Mouse (Mus musculus) NIH3T3 (cell line): Measurements from ENCODE around the gene Tbc1d2b.

Experiments
- DNase-seq: peaks from one replicate; pipeline ENCODE4 v3.0.0-alpha.2; 2012; ENCODE audit warnings: low read depth

Gene Tbc1d2b

DNA sequence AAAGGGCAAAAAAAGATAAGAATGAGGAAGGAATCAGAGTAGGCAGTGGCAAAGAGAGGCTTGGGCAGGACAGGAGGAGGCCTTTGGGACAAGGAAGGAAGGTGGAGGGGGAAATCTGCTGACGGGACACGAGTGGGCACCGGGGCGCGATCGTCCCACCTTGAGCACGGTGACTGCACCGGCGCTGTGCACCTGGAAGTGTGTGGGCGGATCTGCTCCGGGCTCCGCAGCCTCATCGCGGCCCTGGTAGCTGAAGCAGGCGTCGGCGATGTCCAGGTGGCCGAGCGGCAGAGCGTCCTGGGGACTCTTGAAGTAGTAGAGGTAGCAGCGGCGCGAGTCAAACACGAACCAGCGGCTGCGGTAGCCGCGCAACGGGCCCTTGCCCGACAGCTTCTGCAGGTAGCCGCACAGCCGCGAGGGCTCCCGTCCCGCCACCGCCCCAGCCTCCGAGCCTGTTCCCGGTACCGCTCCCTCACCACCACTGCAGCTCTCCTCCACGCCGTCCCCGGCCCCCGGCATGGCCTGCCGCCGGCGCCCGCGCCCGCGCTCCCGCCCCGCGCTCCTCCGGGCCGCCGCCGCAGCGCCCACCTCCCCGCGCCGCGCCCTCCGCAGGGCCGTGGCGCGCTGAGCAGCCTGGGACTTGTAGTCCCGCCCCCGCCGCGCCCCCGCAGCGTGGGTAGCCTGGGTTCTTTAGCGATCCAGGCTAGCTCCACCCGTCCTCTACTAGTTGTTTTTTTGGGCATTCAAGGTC is at the start of gene Tbc1d2b:
TSS of gene Tbc1d2b (minus strand) at position 612 of the 751 bp plus-strand sequence.
- peak; percentile 78 for DNase-seq

DNA sequence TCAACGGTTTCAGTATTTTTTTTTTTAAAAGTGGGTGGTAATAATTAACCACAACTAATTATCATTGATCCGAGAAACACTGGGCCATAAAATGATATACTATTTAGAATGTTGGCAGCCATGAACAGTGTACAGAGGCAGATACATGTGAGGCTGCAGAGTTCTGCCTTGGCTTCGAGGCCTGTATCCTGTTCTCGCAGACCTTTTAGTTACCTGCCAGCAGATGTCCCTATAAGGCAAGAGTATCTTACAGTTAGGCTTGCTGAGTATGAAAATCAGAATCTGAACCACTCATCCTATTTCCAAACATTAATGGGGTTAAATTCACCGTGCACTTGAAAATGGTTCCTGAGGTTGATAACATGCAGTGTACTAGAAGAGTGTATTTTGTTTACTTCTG is 45.7 kb upstream of the Tbc1d2b start:
- DNase-seq = peak; percentile 2

DNA sequence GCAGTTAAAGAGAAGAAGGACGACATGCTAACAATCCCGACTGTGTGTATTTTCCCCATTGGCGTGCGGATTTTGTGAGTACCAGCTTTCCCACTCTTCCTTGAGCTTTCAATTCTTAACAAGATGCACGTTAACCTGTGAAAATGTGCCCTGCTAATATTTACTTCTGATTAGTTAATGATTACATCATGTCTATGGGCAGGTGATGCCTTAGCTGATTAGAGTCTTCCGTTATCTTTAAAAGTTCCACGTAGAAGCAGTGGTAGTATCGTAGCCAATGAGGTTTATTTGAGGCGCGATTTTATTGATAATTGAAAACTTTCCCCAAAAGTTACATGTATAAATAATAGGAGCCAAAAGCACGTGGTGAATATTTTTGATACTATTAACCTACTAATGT is 45.1 kb upstream of the Tbc1d2b start:
- DNase-seq = no peak

DNA sequence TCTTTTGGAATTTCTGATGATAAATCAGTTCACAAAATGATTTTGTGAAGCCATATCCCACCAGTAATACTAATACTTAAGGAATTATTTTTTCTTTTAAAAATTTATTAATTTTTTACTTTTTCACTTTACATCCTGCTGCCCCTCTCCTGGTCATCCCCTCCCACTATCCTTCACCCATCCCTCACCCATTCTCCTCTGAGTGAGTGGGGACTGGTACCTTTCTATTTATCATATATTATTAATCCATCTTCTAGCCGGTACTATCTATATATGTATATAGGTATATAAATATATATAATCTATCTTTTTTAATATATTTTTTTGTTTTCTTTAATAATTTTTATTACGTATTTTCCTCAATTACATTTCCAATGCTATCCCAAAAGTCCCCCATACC is 33.6 kb upstream of the Tbc1d2b start:
- DNase-seq = no peak

DNA sequence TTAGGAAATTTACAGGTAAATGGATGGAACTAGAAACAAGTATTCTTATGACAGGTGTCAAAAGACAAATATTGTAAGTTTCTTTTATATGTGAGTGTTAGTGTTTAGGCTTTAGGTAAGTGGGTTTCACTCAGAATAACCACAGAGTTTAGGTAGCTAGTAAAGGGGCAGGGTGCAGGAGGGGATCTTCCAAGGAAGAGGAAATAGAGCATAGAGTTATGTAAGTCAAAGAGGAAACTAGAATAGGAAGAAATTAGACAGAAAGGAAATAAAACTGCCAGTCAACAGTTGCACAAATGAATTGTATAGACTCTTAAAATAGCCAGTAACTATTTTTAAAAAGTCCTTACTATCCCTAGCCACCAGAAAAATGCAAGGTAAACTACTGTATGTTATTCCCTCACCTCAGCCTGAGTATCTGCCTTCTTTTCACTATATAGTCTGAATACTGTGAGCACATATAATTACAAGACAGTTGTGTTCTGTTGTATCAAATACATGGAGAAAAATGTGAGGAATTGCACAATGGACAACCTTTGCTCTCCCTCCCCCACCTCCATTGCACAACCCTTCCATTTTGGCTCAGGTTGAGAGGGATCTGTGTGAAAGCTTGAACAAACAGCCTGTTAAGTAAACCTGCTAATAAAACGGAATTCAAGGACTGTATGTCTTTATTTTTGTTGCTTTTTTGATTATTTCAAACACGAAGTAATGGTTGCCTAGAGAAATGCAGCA is 32.7 kb upstream of the Tbc1d2b start:
- DNase-seq = peak; percentile 11

DNA sequence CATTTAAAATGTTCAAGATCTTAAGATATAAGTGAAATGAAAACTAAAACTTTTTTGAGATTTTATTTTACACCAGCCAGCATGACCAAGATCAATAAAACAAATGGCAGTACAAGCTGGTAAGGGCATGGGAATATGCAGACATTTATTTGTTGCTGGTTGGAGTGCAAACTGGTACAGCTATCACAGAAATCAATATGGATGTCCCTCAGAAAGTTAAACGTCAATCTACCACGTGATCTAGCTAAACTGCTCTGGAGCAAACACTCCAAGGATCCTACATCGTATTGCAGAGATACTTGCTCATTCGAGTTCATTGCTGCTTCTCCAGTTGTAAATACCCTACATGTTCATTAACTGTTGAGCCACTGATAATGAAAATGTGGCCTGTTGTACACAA is 32.1 kb upstream of the Tbc1d2b start:
- DNase-seq = no peak

DNA sequence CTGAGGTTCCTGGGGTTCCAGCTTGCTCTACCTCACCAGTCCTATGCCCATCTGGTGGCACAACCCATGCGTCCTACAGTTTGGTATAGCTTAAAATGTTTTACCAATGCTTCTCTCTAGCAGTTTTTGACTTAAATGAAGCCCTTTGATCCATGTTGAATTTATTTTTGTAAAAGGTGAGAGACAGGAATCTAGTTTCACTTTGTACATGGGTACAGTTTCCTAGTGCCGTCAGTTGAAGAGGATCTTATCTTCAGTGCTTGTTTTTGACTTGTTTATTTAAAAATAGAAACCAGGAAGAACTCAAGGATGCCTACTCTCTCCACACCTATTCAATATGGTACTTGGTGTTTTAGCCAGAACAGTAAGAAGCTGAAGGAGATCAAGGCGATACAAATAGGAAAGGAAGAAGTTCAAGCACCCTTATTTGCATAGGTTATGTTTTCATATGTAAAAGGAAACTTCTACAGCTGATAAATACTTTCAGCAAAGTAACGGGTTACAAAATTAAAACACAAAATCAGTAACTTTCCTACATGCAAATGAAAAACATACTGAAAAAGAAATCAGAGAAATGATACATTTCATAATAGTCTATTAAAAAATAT is 30.6 kb upstream of the Tbc1d2b start:
- DNase-seq = no peak

DNA sequence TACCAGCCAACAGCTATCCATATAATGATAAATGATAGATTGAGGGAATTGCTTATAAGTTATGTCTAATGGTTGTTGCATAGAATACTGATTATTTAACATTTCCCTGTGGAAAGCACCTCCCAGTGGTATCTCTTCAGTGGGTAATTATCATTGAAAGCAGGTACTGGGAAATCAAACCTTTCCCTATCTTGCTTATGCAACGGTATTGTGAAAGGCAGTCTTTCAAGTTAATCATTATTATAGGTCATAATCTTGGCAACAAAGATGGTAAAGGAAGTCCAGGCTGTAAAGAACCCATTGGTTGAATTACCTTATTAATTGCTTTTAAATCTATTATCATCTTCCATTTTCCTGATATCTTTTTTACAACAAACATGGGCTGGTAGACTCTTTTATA is 27.0 kb upstream of the Tbc1d2b start:
- no peak for DNase-seq

DNA sequence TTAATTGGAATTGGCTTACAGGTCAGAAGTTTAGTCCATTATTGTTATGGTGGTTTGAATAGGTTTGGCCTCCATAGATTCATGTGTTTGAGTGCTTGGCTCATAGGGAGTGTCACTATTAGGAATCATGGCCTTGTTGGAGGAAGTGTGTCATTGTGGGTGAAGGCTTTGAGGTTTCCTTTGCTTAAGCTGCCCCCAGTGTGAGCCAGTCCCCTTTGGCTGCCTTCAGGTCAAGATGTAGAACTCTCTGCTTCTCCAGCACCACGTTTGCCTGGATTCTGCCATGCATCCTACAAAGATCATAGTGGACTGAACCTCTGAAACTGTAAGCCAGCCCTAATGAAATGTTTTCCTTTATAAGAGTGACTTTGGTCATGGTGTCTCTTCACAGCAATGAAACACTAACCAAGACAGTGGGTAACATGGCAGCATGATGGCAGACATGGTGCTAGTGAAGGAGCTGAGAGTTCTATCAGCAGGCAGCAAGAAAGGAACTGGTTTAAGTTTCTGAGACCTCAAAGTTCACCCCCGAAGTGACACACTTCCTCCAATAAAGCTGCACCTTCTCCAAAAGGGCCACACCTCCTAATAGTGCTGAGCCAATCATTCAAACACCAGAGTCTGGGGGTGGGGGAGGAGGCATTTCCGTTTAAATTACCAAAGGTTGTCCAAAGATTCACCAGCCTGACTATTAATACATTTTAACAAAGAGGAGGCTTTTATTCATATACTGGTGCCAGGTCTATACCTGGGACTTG is 23.2 kb upstream of the Tbc1d2b start:
- no peak for DNase-seq

DNA sequence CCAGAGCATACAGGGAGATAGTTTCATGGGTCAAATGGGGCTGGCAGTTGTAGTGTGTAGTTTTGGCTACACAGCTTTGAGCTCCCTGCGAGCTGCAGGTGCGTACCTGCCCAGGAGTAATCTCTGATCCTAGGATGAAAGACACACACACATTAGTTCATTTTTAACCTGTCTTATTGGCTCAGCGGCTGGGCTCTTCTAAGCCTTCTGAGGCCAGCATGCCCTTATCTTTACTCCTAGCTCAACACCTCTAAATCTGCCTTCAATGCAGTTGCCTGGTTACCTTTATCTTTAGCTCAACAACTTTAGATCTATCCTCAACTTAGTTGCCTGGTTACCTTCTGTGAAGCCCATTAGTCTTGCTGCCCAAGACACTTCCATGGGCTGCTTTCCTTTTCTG is 7.8 kb upstream of the Tbc1d2b start:
- no peak for DNase-seq

DNA sequence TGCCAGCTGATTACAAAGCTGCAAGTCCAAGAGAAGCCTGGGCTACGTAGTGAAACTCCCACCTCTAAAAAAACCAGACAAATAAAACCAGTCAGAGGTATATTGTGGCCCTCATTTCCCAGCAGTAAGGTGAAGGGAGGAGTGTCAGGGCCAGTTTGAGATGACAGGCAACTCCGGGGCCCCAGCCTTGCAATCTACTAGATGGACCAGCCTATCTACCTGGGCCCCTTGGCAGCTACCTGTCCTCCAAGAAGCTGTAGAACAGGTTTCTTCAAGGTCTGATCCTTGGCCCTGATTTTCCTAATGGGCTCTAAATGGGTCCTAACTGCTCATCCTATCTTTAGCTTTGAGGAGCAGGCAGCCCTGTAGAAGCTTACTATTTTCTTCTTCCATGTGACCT is 7.3 kb upstream of the Tbc1d2b start:
- DNase-seq = no peak

DNA sequence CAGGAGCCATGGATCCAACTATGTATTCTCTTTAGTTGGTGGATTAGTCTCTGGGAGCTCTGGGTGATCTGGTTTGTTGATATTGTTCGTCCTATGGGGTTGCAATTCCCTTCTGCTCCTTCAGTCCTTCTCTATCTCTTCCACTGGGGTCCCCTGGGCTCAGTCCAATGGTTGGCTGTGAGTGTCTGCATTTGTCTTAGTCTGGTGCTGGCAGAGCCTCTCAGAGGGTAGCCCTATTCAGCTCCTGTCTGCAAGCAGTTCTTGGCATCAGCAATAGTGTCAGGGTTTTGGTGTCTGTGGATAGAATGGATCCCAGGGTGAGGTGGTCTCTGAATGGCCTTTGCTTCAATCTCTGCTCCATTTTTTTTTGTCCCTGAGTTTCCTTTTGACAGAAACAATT is 6.2 kb upstream of the Tbc1d2b start:
- no peak for DNase-seq

DNA sequence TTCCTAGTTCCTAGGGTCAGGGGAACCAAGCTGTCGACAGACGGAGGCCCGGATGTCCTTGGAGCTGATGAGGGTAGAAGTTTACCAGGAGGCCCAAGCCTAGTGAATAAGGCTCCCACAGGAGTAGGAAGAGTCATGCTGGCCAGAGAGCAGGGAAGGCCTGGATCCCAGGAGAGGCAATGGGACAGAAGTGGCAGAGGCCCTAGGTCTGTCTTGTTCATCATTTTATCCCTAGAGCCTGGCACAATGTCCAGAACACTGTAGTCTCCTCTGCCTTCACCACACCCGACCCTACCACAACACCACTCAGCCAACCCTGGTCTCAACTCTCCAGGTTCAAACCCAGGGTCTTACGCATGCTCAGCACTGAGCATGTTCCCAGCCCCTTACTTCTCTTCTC is 5.3 kb upstream of the Tbc1d2b start:
- DNase-seq = no peak

DNA sequence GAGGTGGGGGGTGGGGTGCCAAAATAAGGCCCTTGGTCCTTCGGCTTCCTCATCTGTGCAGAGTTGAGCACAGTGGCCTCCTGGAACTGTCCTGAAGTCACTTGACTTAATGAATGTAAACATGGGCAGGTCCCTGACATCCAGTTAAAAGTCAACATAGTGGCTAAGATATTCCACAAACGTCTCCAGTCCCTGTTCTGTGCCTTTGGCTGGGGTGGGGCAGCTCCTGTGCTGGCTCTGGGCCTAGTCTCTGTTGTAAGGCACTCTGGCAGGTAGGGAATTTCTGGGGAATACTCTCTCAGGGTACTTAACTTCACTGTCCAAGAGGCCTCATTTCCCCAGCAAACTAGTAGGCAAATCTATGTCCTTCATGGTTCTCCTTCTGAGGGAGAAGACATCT is 4.9 kb upstream of the Tbc1d2b start:
- DNase-seq = no peak

DNA sequence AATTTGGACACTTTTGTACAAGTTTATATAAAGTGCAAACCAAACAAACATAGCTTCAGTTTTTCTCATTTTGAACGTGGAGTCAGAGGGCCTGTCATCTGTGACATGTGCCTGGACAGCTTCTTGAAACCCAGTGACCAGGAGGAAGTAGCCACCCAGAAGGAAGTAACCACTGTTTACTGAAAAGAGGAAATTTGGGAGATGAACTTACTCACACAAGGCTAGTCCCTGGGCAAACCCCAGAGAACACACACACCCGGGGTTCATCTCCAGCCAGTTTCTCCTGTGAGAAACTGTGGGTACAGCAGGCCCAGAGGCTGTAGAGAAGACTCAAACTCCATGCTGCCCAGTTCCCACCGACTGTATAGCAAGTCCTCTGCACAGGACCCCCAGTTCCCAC is 3.9 kb upstream of the Tbc1d2b start:
- DNase-seq = no peak

DNA sequence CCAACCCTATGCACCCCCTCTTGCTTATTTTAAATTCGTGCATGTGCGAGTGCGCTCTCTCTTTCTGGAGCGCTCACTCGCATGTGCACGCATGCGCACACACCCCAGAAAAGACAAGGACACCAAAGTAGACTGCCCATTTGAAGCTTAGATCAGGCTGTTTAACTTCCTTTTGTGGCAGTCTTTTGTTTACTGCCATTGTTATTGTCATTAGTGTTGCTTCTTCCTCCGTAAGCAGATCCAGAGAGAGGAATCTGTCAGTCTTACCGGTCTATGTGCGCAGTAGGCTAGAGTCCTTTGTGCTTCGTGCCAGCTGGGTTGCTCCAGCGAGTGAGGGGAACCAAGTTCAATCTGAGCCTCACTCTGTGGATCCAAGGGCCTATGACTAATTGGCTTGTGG is 1.7 kb upstream of the Tbc1d2b start:
- no peak for DNase-seq

DNA sequence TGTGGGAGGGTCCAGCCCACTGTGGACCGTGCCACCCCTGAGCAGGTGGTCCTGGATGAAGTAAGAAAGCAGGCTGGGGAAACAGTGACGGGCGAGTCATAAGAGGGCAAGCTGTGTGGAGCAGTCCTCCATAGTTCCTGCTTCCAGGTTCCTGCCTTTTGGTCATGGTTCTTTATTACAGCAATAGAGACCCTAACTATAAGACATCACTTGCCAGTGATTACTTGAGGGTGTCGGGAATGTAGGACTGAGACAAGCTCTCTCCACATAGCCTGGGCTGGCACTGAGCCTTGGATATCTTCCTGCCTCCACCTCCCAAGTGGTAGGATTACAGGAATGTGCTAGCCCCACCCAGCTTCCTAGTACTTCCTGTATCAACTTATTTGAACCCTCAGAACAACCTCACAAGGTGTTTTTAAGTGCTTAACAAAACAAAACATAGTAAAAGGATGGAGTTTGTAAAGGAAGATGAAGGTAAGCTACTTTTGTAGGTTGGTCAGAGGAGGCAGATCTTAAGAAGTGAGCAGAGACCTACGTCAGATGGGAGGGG is 1.0 kb upstream of the Tbc1d2b start:
- no peak for DNase-seq

DNA sequence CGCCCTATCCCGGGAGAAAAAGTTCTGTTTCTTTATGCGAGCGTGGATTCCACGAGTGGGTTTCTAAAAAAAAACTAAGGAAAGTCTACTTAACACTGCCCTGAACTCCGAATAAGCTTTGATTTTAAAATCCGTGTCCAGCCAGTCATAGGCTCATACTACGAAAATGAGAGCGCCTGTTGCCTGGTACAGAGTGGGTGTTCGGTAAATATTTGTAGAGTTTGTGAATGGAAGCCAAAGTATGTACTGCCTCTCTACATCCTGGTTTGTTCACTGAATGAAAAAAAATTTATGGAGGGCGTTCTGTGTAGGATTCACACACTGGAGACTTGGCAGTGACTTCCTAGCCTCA is 316 bp upstream of the Tbc1d2b start:
- DNase-seq = no peak

DNA sequence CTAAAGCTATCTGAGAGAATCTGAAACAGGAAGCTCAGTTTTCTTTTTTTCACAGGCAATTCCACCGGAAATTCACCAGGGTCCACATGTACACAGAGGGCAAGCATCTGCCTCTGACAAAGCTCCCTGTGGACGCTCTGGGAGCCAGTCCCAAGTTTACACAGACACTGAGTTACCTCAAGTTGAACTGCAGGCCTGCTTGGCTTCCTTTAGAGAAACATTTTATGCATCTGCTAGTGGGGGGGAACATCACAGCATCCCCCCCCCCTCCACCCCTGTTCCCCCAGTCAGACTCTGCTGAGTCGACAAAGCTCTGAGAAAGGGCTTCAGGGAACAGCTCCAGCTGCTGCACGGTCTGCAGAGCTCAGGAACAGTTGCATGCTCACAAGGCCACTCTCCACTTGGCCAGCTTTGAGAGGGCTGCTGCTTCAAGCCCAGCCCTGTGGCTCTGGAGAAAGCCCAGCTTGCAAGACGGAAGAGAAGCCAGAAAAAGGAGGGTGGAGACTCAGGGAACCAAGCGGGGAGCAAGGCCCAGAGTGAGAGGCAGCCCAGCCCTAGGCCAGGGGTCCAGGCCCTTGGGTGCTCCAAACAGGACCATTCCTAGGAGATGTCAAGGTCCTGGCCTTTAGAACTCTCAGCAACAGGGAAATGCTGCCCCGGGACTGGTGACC is 1.5 kb downstream of the Tbc1d2b start:
- DNase-seq = peak; percentile 78

DNA sequence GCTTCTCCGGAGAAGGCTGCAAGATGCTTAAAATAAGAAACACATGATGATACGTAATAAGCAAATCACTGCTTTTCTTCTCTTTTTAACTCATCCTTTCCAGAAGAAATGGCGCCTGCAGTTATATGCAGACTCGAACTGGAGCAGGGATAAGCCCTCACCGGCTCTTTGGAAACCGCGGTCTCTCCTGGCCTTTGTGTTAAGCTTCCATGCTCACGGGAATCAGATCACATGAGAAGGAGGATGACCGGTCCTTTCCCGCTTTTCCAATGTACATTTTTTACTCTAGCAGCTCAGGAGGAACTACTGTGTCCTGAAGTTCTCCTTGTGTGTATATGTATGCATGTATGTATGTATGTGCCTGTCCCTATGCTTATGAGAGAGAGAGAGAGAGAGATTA is 3.7 kb downstream of the Tbc1d2b start:
- DNase-seq = no peak

DNA sequence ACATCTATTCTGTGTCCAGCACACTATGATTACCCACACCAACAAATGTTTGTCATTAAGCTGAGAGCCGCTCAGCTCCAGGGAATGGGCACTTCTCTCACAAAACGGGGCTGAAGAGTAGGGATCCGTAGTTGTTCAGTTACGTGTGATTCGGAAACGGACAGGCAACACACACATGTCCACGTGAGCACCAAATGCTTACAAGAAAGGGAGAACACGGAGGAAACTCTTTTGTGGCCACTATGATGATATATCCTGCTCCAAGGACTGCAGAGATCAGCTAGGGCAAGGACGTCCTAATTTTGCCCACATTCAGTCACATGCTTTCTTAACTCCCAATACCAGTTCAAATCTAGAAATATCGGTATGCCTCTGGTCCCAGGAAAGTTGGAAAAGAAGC is 4.5 kb downstream of the Tbc1d2b start:
- no peak for DNase-seq
